Mouse (Mus musculus) ES-Bruce4 (cell line): Measurements from ENCODE around the gene Btn1a1.

Source experiments
- CTCF ChIP-seq: IDR thresholded peaks from one replicate; pipeline ENCODE4 v1.8.1; 2011; ENCODE audit warnings: low read depth, low read length
- EP300 ChIP-seq: IDR thresholded peaks from 2 replicates; pipeline ENCODE4 v1.6.1; 2011; ENCODE audit warnings: low read depth, low read length; ENCODE audit not compliant: insufficient read depth
- POLR2A ChIP-seq: IDR thresholded peaks from one replicate; pipeline ENCODE4 v1.8.1; 2011; ENCODE audit warnings: low read length; ENCODE audit not compliant: insufficient read depth

- TF ChIP-seq CTCF (no peak), EP300 (no peak), POLR2A (no peak)
These were observed 41.3 kb upstream of the Btn1a1 start for GRCm38 (mm10) chr13:23506819-23507515.
